Mouse (Mus musculus): ENCODE measurements around the gene Spef2.
"Not testable (repeated sequence)": the region's sequence is repeated elsewhere in the genome, so short reads cannot be mapped to it uniquely, and the experiment has no call there.

Gene Spef2

GRCm38 (mm10) chr15:9748359-9749102 lies at the start of gene Spef2:
TSS of gene Spef2 (minus strand) at chr15:9748868.
- DNase-seq: peak; percentile 57 to 67

GRCm38 (mm10) chr15:9794131-9794530 lies 45.5 kb upstream of the Spef2 start:
- no peak for DNase-seq

- no peak for DNase-seq
Measured at GRCm38 (mm10) chr15:9788245-9789030, 39.8 kb upstream of the Spef2 start.

- DNase-seq: not testable (repeated sequence)
Measured at GRCm38 (mm10) chr15:9774222-9775142, 25.8 kb upstream of the Spef2 start.

- DNase-seq: no peak
Measured at GRCm38 (mm10) chr15:9768184-9768918, 19.7 kb upstream of the Spef2 start.

- no peak for DNase-seq
Measured at GRCm38 (mm10) chr15:9767034-9767433, 18.4 kb upstream of the Spef2 start.

GRCm38 (mm10) chr15:9750966-9751365 lies 2.3 kb upstream of the Spef2 start:
- DNase-seq: no peak

GRCm38 (mm10) chr15:9747410-9748104 lies 1.1 kb downstream of the Spef2 start:
- no peak for DNase-seq

GRCm38 (mm10) chr15:9742172-9742571 lies 6.5 kb downstream of the Spef2 start:
- no peak for DNase-seq

- DNase-seq: no peak
Measured at GRCm38 (mm10) chr15:9714574-9715458, 33.9 kb downstream of the Spef2 start.

- DNase-seq: no peak
Measured at GRCm38 (mm10) chr15:9713707-9714106, 35.0 kb downstream of the Spef2 start.

- DNase-seq: no peak
Measured at GRCm38 (mm10) chr15:9710330-9710729, 38.3 kb downstream of the Spef2 start.

- no peak for DNase-seq
Measured at GRCm38 (mm10) chr15:9705830-9706450, 42.7 kb downstream of the Spef2 start.

- no peak for DNase-seq
Measured at GRCm38 (mm10) chr15:9701845-9702244, 46.8 kb downstream of the Spef2 start.

GRCm38 (mm10) chr15:9691721-9692120 lies 56.9 kb downstream of the Spef2 start:
- no peak for DNase-seq

- DNase-seq: no peak
Measured at GRCm38 (mm10) chr15:9690845-9691244, 57.8 kb downstream of the Spef2 start.

- DNase-seq: no peak
Measured at GRCm38 (mm10) chr15:9690436-9690835, 58.2 kb downstream of the Spef2 start.

- no peak for DNase-seq
Measured at GRCm38 (mm10) chr15:9683485-9683884, 65.2 kb downstream of the Spef2 start.

- peak; percentile 18 to 20 for DNase-seq
Measured at GRCm38 (mm10) chr15:9677343-9678036, 71.2 kb downstream of the Spef2 start.

Measured in cerebellum, postnatal 10 days (tissue).